Mouse (Mus musculus) hindbrain, embryonic 13.5 days (tissue): Measurements from ENCODE around the gene Trim66. TPM values are rescaled to one million over a fixed set of nuclear protein-coding genes. Genes with fewer than 3 reads are reported as not detected.

Experiments used
- ATAC-seq: fragments of 200-750 bp; cut with Nextera tagmentation; 2 replicates; pipeline ENCODE4 v1.8.0; 2017; ENCODE audit warnings: moderate TSS enrichment; ENCODE audit not compliant: low FRiP score
- H3K27ac ChIP-seq: fragments of 300-500 bp; sonication (generic); 2 replicates; pipeline ENCODE4 v1.5.1; 2015; ENCODE audit warnings: inconsistent platforms, mild to moderate bottlenecking, moderate library complexity
- H3K27me3 ChIP-seq: fragments of 300-500 bp; sonication (generic); 2 replicates; pipeline ENCODE4 v1.6.1; 2015; ENCODE audit warnings: mild to moderate bottlenecking, inconsistent platforms
- H3K36me3 ChIP-seq: fragments of 300-500 bp; sonication (generic); 2 replicates; pipeline ENCODE4 v1.6.1; 2015; ENCODE audit warnings: mild to moderate bottlenecking, inconsistent platforms
- H3K4me1 ChIP-seq: fragments of 300-500 bp; sonication (generic); replicated peaks from 2 replicates; pipeline ENCODE4 v1.6.1; 2015; ENCODE audit warnings: inconsistent platforms
- H3K4me2 ChIP-seq: fragments of 300-500 bp; sonication (generic); 2 replicates; pipeline ENCODE4 v1.6.1; 2015; ENCODE audit warnings: inconsistent platforms, mild to moderate bottlenecking, moderate library complexity
- H3K4me3 ChIP-seq: fragments of 300-500 bp; sonication (generic); 2 replicates; pipeline ENCODE4 v1.5.1; 2015; ENCODE audit warnings: mild to moderate bottlenecking, inconsistent platforms
- H3K9ac ChIP-seq: fragments of 300-500 bp; sonication (generic); 2 replicates; pipeline ENCODE4 v1.6.1; 2015; ENCODE audit warnings: mild to moderate bottlenecking, inconsistent platforms
- H3K9me3 ChIP-seq: fragments of 300-500 bp; sonication (generic); 2 replicates; pipeline ENCODE4 v1.6.1; 2016; ENCODE audit warnings: inconsistent platforms
- WGBS: fragments of 180-500 bp; shearing (Covaris S2); methylation state at CpG from one replicate; pipeline ENCODE4 v1.1.7; 2015; 5-methylcytosine and 5-hydroxymethylcytosine counted together
- polyA plus RNA-seq: library from polyadenylated mRNA; unstranded; fragments of >200 nt; fragmentation: Nextera tagmentation; extraction: Ambion mirVana; gene quantifications from 2 replicates; pipeline ENCODE4 v1.2.1, GENCODE M21; 2015

Gene Trim66
- polyA plus RNA-seq, 1 experiment from 2014 or later = 0.34 TPM

DNA sequence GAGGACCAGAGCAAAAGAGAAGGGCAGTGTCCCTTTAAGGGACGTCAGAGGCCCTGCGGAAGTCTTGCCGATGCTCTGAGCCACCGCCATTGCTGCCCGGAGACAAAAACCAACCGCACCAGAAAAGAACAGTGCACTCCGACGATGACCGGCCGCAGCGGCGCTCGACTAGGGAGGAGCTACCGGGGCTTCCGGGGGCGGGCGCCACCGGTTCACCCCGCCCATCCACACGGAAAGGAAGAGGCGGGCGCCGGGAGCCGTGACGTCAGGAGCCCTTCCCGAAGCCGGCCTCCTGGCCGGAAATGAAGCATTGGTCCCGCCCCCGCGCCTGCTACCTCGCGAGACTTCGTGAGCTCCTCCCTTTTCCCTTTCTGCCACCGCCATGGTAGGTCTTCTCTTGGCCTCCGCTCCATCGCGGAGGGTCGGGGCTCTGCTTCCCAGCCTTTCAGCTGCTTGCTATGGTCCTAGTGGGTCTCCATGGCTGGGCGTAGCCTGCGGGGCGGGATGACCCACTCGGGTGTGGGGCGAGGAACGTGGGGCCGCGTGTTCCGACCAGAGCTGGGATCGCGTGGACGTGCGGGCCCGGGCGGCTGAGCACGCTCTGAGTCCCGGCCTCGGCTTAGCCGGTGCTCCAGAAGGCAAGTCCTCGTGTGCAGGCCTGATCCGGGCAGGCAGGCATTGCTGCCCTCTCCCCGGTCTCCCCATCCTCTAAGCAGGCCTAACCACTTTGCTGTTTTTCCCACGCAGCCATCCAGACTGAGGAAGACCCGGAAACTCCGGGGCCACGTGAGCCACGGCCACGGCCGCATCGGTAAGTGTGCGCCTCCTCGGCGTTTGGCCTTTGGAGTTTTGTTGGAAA is 11.1 kb upstream of the Trim66 start, which contains the start of gene Rpl27a:
Rpl27a (plus strand) TSS at position 310 of the 859 bp plus-strand sequence.
- ATAC-seq = peak; percentile 95
- Histone ChIP-seq H3K4me3 (peak within 1 kb of the TSS; percentile 75), H3K4me1 (peaks cover 34% of the 10 kb centered on the region), H3K27ac (peak within 1 kb of the TSS; percentile 96), H3K9ac (peak within 1 kb of the TSS; percentile 96), H3K9me3 (no peaks in the 10 kb centered on the region), H3K36me3 (peaks cover 34% of the 10 kb centered on the region), H3K4me2 (peak within 1 kb of the TSS; percentile 97), H3K27me3 (no peaks in the 10 kb centered on the region)
- WGBS = under 1% methylated on average over 72 of the region's 72 CpGs

GRCm38 (mm10) chr7:109518036-109518681 is 10.2 kb upstream of the Trim66 start:
- H3K36me3 ChIP-seq = peaks cover 25% of the 10 kb centered on the region
- H3K4me1 ChIP-seq = peaks cover 34% of the 10 kb centered on the region
- peak overlapping the region; percentile 96 for H3K27ac ChIP-seq
- no peaks in the 10 kb centered on the region for H3K27me3 ChIP-seq
- 21% methylated on average over 10 of the region's 10 CpGs for WGBS
- peak overlapping the region; percentile 96 for H3K9ac ChIP-seq
- peak overlapping the region; percentile 75 for H3K4me3 ChIP-seq
- peak overlapping the region; percentile 73 for H3K4me2 ChIP-seq
- ATAC-seq = no peak
- no peaks in the 10 kb centered on the region for H3K9me3 ChIP-seq

DNA sequence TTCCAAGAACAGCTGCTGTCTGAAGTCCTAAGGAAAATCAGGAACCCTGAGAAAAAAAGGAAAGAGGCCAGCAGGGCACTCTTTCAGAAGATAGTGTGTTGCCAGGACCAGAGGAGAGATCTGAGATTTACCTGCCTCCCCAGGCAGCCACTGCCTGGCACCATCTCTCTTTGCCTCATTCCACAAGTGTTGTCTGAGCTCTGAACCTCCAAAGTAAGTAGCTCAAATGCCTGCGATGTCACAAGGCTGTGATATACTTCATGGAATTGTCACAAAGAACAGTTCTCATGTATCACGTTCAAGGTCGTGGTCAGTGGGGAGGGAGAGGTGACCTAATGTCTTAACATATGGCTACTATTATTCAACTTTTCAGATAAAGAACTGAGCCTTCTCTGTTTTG is 8.6 kb upstream of the Trim66 start:
- ATAC-seq = no peak
- no peaks in the 10 kb centered on the region for H3K9me3 ChIP-seq
- H3K4me3 ChIP-seq = no peak overlapping the region
- WGBS = 89% methylated on average over 3 of the region's 3 CpGs
- H3K9ac ChIP-seq = no peak overlapping the region
- no peak overlapping the region for H3K27ac ChIP-seq
- no peak overlapping the region for H3K4me2 ChIP-seq
- H3K36me3 ChIP-seq = peaks cover 10% of the 10 kb centered on the region
- H3K27me3 ChIP-seq = no peaks in the 10 kb centered on the region
- peaks cover 30% of the 10 kb centered on the region for H3K4me1 ChIP-seq

- peaks cover 8% of the 10 kb centered on the region for H3K4me1 ChIP-seq
- H3K36me3 ChIP-seq = no peaks in the 10 kb centered on the region
- no peak overlapping the region for H3K27ac ChIP-seq
- no peak overlapping the region for H3K9ac ChIP-seq
- no peaks in the 10 kb centered on the region for H3K9me3 ChIP-seq
- ATAC-seq = no peak
- WGBS = 97% methylated on average over 3 of the region's 3 CpGs
- H3K4me2 ChIP-seq = no peak overlapping the region
- no peak overlapping the region for H3K4me3 ChIP-seq
- H3K27me3 ChIP-seq = no peaks in the 10 kb centered on the region
Observed at GRCm38 (mm10) chr7:109511838-109512237, 3.9 kb upstream of the Trim66 start.

DNA sequence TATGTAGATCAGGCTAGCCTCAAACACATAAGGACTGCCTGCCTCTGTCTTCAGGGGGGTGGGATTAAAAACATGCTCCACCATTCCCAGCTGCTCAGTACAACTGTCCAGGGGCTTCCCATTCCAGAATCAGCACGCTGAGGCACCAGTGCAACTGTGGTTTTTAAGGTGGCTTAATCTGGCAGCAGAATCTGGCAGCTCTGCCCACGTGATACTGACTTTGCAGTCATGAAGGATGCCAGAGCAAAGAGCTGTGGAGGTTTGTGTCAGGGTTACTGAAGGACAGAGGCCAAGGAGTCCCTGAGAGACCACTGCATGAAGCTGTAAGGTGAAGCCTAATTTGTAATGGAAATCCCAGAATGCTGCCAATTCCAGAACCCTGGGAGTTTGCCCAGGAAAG is 2.9 kb upstream of the Trim66 start:
- no peak overlapping the region for H3K27ac ChIP-seq
- peaks cover 8% of the 10 kb centered on the region for H3K4me1 ChIP-seq
- H3K36me3 ChIP-seq = no peaks in the 10 kb centered on the region
- ATAC-seq = no peak
- no peak overlapping the region for H3K9ac ChIP-seq
- no peak overlapping the region for H3K4me3 ChIP-seq
- no peaks in the 10 kb centered on the region for H3K27me3 ChIP-seq
- no peaks in the 10 kb centered on the region for H3K9me3 ChIP-seq
- no peak overlapping the region for H3K4me2 ChIP-seq
- WGBS = 72% methylated on average over 2 of the region's 2 CpGs

GRCm38 (mm10) chr7:109507572-109507971 is 362 bp downstream of the Trim66 start:
- Histone ChIP-seq H3K9me3 (no peaks in the 10 kb centered on the region), H3K36me3 (no peaks in the 10 kb centered on the region), H3K4me3 (no peak overlapping the region), H3K9ac (no peak overlapping the region), H3K4me1 (peaks cover 8% of the 10 kb centered on the region), H3K27ac (no peak overlapping the region), H3K27me3 (no peaks in the 10 kb centered on the region), H3K4me2 (peak overlapping the region; percentile 33)
- WGBS = 38% methylated on average over 9 of the region's 9 CpGs
- 0 out of 2 replicates have a peak, but pooled peaks have one; percentile 17 for ATAC-seq

DNA sequence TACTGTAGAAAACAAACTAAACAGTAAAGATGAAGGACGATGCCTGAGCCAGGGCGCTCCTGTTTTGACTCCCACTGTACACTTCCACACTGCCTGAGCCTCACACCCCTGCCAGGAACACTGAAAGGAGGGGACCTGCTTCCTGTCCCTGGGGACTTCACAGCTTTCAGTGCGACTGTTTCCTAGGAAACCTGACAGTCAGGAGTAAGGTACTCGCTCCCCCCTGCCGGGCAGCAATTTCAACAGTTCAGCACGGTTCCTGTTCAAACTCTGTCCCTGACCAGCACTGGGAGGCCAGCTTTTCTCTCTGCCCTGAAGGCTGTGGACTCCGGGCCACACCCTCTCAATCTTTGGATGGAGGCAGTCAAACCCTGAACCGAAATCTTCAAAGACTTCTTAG is 815 bp downstream of the Trim66 start:
- no peaks in the 10 kb centered on the region for H3K9me3 ChIP-seq
- no peaks in the 10 kb centered on the region for H3K27me3 ChIP-seq
- H3K4me2 ChIP-seq = peak overlapping the region; percentile 33
- no peak overlapping the region for H3K4me3 ChIP-seq
- H3K27ac ChIP-seq = no peak overlapping the region
- H3K4me1 ChIP-seq = peaks cover 8% of the 10 kb centered on the region
- no peak overlapping the region for H3K9ac ChIP-seq
- no peaks in the 10 kb centered on the region for H3K36me3 ChIP-seq
- peak; percentile 76 for ATAC-seq
- 7% methylated on average over 8 of the region's 8 CpGs for WGBS

- H3K27ac ChIP-seq = no peak overlapping the region
- H3K9ac ChIP-seq = no peak overlapping the region
- no peaks in the 10 kb centered on the region for H3K36me3 ChIP-seq
- H3K27me3 ChIP-seq = 0 out of 2 replicates have a peak, but pooled peaks cover 7% of the 10 kb centered on the region
- no peaks in the 10 kb centered on the region for H3K9me3 ChIP-seq
- H3K4me2 ChIP-seq = no peak overlapping the region
- 52% methylated on average over 4 of the region's 4 CpGs for WGBS
- peaks cover 16% of the 10 kb centered on the region for H3K4me1 ChIP-seq
- H3K4me3 ChIP-seq = no peak overlapping the region
- no peak for ATAC-seq
Observed at GRCm38 (mm10) chr7:109497507-109497906, 10.4 kb downstream of the Trim66 start.

DNA sequence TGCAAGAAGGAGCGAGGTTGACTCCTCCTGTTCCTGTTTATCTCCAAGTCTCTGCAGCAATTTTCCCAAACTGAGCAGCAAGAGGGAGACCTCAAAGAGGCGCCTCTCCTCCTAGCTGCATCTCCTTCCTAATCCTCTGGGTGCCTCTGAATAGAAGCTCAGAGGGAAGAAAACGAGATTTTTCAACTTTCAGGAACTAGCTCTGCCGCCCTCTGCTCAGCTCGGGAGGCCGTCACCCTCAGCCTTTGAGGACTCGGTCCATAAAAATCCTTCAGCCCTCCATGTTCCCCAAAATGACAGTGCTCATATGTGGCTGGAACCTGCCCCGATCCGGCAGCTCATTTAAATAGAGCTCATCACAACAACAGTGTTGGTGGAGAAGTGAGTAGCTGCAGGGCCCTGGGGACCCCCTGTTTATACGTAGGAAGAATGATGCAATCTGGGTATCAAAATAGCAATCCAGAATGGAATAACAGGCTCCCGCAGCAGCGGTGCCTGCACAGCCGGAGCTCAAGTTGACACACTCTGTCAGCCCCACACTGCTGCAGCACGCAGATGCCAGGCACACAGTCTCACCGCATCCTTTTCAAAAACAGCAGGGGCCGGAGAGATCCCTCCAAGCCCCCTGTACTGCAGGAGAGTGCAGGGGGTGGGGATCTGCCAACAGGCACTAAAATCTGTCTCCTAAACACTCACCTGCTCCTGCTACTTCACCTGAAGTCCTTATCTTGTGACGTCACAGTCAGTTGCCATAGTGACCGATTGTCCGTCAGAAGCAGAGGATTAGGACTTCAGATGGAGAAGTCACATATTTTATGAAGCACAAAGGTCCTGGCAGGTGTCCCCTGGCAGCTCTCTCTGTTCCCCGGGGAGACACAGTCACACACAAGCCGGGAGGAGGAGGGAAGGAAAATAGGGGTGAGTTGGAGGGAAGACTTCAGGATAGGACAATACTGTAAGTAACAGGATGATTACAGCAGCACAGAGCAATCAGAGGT is 14.3 kb downstream of the Trim66 start:
- H3K4me1 ChIP-seq = peaks cover 16% of the 10 kb centered on the region
- H3K27ac ChIP-seq = no peak overlapping the region
- peak; percentile 74 for ATAC-seq
- H3K9ac ChIP-seq = peak overlapping the region; percentile 64
- WGBS = 15% methylated on average over 21 of the region's 21 CpGs
- H3K9me3 ChIP-seq = no peaks in the 10 kb centered on the region
- 0 out of 2 replicates have a peak, but pooled peaks cover 12% of the 10 kb centered on the region for H3K27me3 ChIP-seq
- H3K4me2 ChIP-seq = peak overlapping the region; percentile 59
- no peaks in the 10 kb centered on the region for H3K36me3 ChIP-seq
- H3K4me3 ChIP-seq = peak overlapping the region; percentile 41

DNA sequence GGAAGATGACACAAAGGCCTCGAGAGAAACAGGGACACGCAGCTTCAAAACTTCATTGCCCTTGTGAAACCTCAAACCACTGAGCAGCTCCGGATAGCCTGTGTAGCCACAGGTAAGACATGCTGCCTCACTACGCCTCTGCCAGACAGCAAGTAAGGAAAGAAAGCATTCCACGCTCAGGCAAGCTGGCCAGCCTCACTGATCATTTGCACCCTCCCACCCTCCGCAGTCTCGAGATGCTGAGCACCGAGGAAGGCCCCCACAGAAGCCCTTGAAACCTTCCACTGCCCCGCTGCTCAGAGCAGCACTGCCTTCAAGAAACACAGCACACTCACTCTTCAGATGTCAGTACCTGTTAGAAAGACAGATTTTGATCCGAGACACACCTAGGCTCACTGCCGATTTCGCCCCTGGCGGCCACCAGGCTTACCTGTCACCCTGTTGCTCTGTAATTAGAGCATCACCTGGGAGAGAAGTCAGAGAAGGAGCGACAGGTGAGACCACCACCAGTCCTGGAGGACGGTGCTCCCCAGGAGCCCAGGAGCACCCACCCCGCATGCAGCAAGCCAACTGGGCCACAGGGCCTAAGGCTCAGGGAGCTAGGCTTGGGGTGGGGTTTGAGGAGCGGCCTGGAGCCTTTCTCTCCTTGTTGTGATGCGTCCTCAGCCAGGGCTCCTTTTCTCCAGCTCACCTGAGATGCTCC is 15.2 kb downstream of the Trim66 start:
- H3K27ac ChIP-seq = no peak overlapping the region
- H3K36me3 ChIP-seq = no peaks in the 10 kb centered on the region
- 62% methylated on average over 18 of the region's 18 CpGs for WGBS

DNA sequence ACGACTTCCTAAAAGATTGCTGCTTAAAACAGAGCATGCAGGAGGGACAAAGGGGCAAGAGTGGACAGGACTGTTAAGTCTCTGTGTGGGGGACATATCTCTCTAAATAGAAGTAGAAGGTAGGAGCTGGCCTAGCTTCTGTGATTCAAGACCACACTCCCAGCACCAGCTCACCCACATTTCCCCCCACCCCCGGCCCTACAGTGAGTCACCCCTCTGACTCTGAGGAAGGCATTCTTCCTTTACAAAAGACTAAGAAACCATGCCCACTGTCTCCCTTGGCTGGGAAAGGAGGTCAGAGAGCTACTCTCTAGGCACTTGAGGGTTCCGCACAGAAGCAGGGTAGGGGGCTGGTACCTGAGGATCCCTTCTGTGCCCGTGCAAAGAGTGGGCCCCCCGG is 23.7 kb downstream of the Trim66 start:
- no peaks in the 10 kb centered on the region for H3K36me3 ChIP-seq
- WGBS = 72% methylated on average over 5 of the region's 5 CpGs
- no peak overlapping the region for H3K27ac ChIP-seq
- H3K4me2 ChIP-seq = no peak overlapping the region
- peaks cover 4% of the 10 kb centered on the region; the same call in 1 of the 2 replicates for H3K4me1 ChIP-seq
- no peak for ATAC-seq
- no peaks in the 10 kb centered on the region for H3K9me3 ChIP-seq
- no peak overlapping the region for H3K4me3 ChIP-seq
- no peaks in the 10 kb centered on the region for H3K27me3 ChIP-seq
- no peak overlapping the region for H3K9ac ChIP-seq

More for the DNA sequence above, 15.2 kb downstream of the Trim66 start:
- 0 out of 2 replicates have a peak, but pooled peaks have one; percentile 57 for ATAC-seq
- Histone ChIP-seq H3K4me2 (peak overlapping the region; percentile 59), H3K9ac (peak overlapping the region; percentile 64), H3K4me1 (peaks cover 16% of the 10 kb centered on the region), H3K27me3 (0 out of 2 replicates have a peak, but pooled peaks cover 12% of the 10 kb centered on the region), H3K9me3 (no peaks in the 10 kb centered on the region), H3K4me3 (peak overlapping the region; percentile 41)
